Mouse (Mus musculus) c-Kit-positive CD71-positive TER-119-positive erythroid progenitor cells, embryonic 14.5 days (primary cell): ENCODE measurements around the gene Slc9a1.

Experiments
- DNase-seq: peaks from one replicate; pipeline ENCODE4 v3.0.0-alpha.2; 2013; ENCODE audit warnings: low spot score

Slc9a1 gene

DNA sequence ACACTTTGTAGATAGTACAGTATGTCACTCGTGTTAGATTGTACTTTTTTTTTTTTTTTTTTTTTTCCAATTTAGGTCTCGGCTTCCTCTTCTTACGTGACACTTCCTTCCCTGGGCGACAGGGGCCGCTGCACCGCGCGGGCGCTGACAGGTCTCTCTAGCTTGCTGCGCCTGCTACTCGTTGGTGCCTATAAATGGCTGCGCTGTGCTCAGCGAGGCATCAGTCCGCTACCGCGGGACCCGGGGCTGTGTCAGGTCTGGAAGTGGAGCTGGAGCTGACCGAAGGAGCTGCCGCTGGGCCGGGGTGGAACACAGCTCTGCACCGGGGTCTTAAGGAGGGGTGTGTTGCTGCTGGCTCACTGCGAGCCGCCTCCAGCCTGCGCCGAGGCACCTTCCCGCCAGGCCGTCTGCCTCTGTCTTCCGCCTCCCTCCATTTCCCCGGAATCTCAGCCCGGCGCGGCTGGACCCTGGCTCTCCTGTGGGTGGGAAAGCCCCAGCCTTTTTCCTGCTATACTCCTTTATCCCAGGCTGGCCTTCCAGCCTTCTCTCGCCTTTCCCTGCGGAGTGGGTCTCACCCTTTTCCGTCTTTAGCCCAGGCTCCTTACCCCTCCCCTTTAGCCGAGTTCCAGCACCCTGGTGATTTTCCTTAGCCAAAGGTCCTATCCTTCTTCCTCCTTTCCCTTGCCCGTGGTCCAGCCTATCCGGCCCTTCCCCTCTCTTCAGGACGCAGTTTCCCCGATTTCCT is at the start of gene Slc9a1:
TSS of gene Slc9a1 (plus strand) at position 154 of the 745 bp plus-strand sequence.
- DNase-seq = peak; percentile 91

GRCm38 (mm10) chr4:133328129-133328528 is 41.4 kb upstream of the Slc9a1 start:
- DNase-seq = no peak

DNA sequence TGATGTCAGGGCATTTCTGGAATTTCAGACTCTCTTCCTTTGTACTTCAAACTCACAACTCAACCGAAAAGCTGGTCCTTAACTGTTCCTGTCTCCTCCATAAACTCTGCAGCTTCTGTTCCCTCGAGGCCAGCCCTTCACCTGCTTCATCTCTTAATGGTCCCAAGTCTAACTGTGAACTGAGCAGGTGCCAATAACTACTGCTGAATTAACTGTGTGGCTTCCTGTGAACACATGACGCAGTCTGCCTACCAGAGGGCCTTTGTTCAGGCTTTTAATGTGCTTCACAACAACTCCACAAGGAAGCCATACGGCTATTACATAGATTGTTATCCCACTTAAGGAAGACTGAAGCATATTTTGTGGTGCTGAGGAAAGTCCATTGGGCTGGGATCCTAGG is 39.2 kb upstream of the Slc9a1 start:
- DNase-seq = no peak

GRCm38 (mm10) chr4:133333306-133333705 is 36.2 kb upstream of the Slc9a1 start:
- no peak for DNase-seq

DNA sequence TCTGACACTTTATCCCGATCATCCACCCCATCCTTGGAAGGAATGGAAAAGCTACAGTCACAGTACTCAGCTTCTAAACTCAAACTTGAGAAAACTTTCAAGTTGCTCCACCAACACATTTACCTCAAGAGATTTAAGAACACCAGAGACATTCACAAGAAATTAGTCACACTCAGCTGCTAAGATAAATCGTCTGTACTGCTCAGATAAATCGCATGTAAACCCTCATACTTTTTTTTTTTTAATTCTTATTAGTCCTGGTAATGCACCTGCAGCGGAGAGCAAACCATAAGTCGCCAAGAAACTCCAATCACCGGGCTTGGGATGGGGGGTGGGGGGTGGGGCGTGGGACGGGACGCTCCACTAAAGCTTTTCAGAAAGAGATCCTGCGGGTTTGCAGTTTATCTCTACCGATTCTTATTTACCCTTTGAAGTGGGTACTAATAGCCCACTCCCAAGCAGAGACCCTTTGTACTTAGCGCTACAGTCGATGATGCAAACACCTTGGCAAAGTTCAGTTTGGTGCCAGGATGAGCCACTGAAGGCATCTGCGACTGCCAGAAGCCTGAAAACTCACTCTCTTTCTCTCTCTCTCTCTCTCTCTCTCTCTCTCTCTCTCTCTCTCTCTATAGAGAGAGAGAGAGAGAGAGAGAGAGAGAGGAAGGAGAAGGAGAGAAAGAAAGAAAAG is 31.5 kb upstream of the Slc9a1 start:
- DNase-seq = peak; percentile 29

- peak; percentile 31 for DNase-seq
Measured at GRCm38 (mm10) chr4:133338521-133339095, 30.9 kb upstream of the Slc9a1 start.

DNA sequence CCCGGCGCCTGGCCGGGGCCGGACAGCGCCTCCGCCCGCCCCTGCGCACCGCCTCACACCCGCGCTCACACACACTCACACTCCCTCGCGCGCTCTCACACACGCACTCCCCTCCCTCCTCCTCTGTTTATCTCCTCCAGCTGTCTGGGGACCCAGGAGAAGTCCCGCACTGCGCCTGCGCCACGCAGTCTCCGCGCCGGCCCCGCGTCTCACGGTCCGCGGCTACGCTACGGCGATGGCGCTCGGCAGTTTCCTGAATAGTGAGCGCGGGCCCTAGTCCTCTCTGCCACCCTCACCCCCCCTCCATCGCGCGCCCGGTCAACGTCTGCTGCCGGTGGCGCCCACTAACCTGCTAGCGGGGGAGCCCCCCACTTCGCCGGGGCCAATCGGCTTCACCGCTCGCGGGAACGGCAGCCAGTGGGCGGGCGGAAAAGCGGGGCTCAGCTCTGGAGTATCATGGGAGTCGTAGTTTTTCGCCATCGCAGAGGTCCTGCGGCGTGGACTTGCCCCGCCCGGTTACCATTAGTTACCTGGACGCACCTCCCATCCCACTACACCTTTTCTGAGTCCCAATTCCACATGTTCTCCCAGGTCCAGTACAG is 30.3 kb upstream of the Slc9a1 start:
- peak; percentile 81 for DNase-seq

DNA sequence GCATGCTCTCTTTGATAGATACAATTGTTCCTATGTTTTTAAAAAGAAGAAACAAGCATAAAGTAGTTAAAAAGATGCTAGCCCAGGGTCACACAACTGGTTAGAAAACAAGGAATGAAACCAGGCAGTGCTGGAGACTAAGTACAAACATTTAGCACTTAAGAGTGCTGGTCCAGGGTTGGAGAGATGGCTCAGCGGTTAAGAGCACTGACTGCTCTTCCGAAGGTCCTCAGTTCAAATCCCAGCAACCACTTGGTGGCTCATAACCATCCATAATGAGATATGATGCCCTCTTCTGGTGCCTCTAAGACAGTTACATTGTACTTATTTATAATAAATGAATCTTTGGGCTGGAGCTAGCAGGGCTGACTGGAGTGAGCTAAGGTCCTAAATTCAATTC is 29.3 kb upstream of the Slc9a1 start:
- no peak for DNase-seq

- peak; percentile 27 for DNase-seq
Measured at GRCm38 (mm10) chr4:133344112-133344511, 25.4 kb upstream of the Slc9a1 start.

DNA sequence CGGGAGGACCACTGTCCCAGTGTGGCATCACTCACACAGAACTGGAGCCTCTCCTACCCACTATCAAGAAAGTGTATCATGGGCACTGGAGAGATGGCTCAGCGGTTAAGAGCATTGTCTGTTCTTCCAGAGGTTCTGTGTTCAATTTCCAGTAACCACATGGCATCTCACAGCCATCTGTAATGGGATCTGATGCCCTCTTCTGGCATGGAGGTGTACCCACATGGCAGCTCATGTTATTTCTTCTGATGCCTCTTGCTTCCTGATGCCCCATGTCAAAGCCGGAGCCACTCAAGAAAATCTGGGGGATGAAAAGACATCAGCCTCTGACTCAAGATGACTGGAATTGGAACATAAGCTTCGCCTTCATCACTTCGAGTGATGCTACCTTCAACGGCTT is 23.8 kb upstream of the Slc9a1 start:
- DNase-seq = no peak

GRCm38 (mm10) chr4:133346577-133346976 is 22.9 kb upstream of the Slc9a1 start:
- no peak for DNase-seq

DNA sequence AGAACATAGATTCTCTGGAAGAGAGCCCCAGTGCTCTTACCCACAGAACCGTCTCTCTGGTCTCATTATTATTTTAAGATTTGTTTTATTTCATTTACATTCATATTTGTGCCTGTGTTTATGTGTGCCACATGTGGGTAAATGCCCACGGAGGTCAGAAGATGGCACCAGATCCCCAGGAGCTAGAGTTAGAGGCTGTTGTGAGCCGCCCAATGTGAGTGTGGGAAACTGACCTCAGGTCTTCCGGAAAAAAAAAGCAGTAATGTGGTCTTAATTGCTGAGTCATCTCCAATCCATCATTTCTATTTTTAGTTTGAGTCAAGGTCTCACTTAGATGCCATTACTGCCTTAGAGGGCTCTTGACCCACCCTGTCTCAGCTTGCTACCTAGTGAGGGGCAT is 21.9 kb upstream of the Slc9a1 start:
- no peak for DNase-seq

GRCm38 (mm10) chr4:133348051-133348775 is 21.3 kb upstream of the Slc9a1 start:
- DNase-seq = no peak

- DNase-seq = no peak
Measured at GRCm38 (mm10) chr4:133352797-133353196, 16.7 kb upstream of the Slc9a1 start.

GRCm38 (mm10) chr4:133353367-133354365 is 15.8 kb upstream of the Slc9a1 start, which contains the start of gene Wdtc1:
Wdtc1 (minus strand) TSS chr4:133353481.
- no peak for DNase-seq

- DNase-seq = no peak
Measured at GRCm38 (mm10) chr4:133354641-133355040, 14.9 kb upstream of the Slc9a1 start.

- DNase-seq = no peak
Measured at GRCm38 (mm10) chr4:133370298-133371274, 1.1 kb downstream of the Slc9a1 start.

- DNase-seq = no peak
Measured at GRCm38 (mm10) chr4:133371621-133372277, 2.2 kb downstream of the Slc9a1 start.

- no peak for DNase-seq
Measured at GRCm38 (mm10) chr4:133372278-133372665, 2.8 kb downstream of the Slc9a1 start.
